Mouse (Mus musculus): ENCODE data around the gene Clip2. TPM values are rescaled to one million over a fixed set of nuclear protein-coding genes. Genes with fewer than 3 reads are reported as not detected.

Gene Clip2
- polyA plus RNA-seq, 1 experiment = 115 TPM

DNA sequence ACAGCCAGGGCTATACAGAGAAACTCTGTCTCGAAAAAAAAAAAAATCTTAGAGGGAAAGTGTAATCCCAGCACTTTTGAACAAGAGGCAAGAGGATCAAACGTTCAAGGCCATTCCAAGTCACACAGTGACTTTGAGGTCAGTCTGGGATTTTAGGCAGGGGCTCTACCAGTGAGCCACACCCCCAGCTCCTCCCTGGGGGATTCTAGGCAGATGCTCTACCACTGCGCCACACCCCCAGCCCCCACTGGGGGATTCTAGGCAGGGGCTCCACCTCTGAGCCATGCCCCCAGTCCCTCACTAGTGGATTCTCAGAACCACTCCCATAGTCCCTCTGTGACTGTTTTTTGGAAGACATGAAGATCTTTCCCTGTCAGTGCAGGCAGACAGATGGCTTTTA, 26.9 kb upstream of the Clip2 start:
- no peak for TF ChIP-seq CTCF (IDR thresholded peaks at IDR 0.05; ENCODE audit: borderline replicate concordance, extremely low read depth, insufficient read depth, insufficient read length)
- TF ChIP-seq POLR2A (IDR thresholded peaks at IDR 0.05; ENCODE audit: borderline replicate concordance, extremely low read depth, insufficient read depth, insufficient read length, poor library complexity, severe bottlenecking) = no peak
- DNase-seq (ENCODE audit: low read depth) = no peak

DNA sequence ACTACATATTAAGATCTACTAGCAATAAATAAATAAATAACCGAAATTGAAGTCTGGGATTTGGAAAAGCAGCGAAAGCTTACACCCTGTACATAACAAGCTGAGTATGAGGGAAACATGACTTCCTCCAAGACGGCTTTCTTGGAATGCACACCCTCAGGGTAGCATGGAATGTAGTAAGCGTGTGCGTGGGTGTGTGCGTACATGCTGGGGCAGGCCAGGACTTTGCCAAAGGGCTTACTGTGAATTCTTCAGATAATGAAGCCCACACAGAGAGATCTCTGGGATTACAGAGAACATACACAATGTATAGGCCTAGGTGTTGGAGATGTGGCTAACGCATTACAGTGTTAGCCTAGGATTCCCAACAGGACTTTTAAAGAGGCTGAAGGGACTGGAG, 25.3 kb upstream of the Clip2 start:
- no peak for DNase-seq (ENCODE audit: low read depth)
- TF ChIP-seq CTCF (IDR thresholded peaks at IDR 0.05; ENCODE audit: borderline replicate concordance, extremely low read depth, insufficient read depth, insufficient read length) = no peak
- no peak for TF ChIP-seq POLR2A (IDR thresholded peaks at IDR 0.05; ENCODE audit: borderline replicate concordance, extremely low read depth, insufficient read depth, insufficient read length, poor library complexity, severe bottlenecking)

DNA sequence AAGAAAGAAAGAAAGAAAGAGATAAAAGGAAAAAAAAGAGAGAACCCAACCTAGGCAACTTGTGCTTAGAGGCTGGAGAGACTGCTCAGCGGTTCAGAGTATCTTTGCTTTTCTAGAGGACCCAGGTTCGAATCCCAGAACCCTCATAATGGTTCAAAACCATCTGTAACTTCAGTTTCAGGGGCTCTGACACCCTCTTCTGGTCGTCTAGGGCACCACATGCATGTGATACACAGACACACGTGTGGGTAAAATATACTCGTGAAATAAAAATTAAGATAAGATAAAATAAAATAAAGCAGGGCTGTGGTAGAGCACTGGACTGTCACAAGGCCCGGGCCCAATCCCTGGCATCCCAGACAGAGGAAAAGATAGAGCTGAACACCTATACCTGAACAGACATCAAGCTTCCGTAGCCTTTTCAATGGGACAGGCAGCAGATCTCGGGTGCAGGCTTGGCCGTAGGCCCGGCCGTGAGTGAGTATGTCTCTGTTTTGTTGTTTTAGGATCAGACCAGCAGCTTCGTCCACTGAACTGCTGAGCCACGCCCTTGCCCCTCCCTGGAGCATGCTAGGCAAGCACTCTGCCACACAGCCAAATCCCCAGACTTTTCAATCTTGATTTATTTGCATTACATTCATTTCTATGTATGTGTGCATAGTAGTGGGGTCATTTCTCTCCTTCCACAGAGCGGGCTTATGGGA, 24.4 kb upstream of the Clip2 start:
- TF ChIP-seq POLR2A (IDR thresholded peaks at IDR 0.05; ENCODE audit: borderline replicate concordance, extremely low read depth, insufficient read depth, insufficient read length, poor library complexity, severe bottlenecking) (no peak), CTCF (IDR thresholded peaks at IDR 0.05; ENCODE audit: borderline replicate concordance, extremely low read depth, insufficient read depth, insufficient read length) (no peak)
- DNase-seq (ENCODE audit: low read depth) = no peak

DNA sequence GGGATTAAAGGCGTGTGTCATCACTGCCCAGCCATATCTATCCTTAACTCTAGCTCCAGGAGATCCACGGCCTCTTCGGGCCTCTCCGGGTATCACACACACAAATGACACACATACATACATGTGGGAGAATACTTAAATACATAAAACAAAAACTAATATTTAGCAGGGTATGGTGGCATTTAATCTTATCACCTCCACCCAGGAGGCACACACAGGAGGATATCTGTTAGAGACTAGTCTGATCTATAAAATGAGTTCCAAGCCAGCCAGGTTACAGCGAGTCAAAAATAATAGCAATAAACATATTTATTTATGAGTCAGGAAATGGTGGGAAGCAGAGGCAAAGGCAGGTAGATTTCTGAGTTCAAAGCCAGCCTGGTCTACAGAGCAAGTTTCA, 23.6 kb upstream of the Clip2 start:
- DNase-seq (ENCODE audit: low read depth) = no peak
- TF ChIP-seq CTCF (IDR thresholded peaks at IDR 0.05; ENCODE audit: borderline replicate concordance, extremely low read depth, insufficient read depth, insufficient read length) = no peak
- no peak for TF ChIP-seq POLR2A (IDR thresholded peaks at IDR 0.05; ENCODE audit: borderline replicate concordance, extremely low read depth, insufficient read depth, insufficient read length, poor library complexity, severe bottlenecking)

GRCm38 (mm10) chr5:134572508-134573214, 20.4 kb upstream of the Clip2 start:
- DNase-seq (ENCODE audit: low read depth) = no peak
- TF ChIP-seq CTCF (IDR thresholded peaks at IDR 0.05; ENCODE audit: borderline replicate concordance, extremely low read depth, insufficient read depth, insufficient read length) (no peak), POLR2A (IDR thresholded peaks at IDR 0.05; ENCODE audit: borderline replicate concordance, extremely low read depth, insufficient read depth, insufficient read length, poor library complexity, severe bottlenecking) (no peak)

GRCm38 (mm10) chr5:134571730-134572507, 19.7 kb upstream of the Clip2 start:
- TF ChIP-seq CTCF (IDR thresholded peaks at IDR 0.05; ENCODE audit: borderline replicate concordance, extremely low read depth, insufficient read depth, insufficient read length) (no peak), POLR2A (IDR thresholded peaks at IDR 0.05; ENCODE audit: borderline replicate concordance, extremely low read depth, insufficient read depth, insufficient read length, poor library complexity, severe bottlenecking) (no peak)
- DNase-seq (ENCODE audit: low read depth) = peak; percentile 94

DNA sequence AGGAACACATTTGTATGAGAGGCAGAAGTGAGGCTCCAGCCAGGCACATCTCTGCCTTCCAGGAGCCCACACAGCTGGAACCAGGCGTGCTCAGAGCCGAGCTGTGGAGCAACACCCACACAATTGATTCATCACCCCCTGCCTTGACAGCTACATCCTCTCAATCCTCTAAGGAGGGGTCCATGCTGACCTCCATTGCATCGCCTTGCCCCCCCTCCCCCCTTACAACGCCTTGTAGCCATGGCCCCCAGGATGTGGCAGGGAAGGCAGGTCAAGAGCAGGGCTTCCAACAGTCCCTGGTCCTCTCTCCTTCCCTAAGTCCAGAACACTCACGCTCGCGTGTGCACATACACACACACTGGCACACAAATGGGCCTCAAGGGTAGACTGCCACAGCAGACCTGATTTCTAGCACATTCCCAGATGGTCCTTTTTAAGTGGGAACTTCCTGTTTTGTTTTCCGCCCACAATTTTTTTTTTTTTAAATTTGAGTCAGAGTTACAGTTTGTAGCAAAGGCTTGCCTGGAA, 16.8 kb upstream of the Clip2 start:
- DNase-seq (ENCODE audit: low read depth) = peak; percentile 26
- no peak for TF ChIP-seq POLR2A (IDR thresholded peaks at IDR 0.05; ENCODE audit: borderline replicate concordance, extremely low read depth, insufficient read depth, insufficient read length, poor library complexity, severe bottlenecking)
- no peak for TF ChIP-seq CTCF (IDR thresholded peaks at IDR 0.05; ENCODE audit: borderline replicate concordance, extremely low read depth, insufficient read depth, insufficient read length)

- no peak for DNase-seq (ENCODE audit: low read depth)
Observed at GRCm38 (mm10) chr5:134568030-134568429, 15.8 kb upstream of the Clip2 start.

GRCm38 (mm10) chr5:134567445-134567844, 15.2 kb upstream of the Clip2 start:
- TF ChIP-seq POLR2A (IDR thresholded peaks at IDR 0.05; ENCODE audit: borderline replicate concordance, extremely low read depth, insufficient read depth, insufficient read length, poor library complexity, severe bottlenecking) (no peak), CTCF (IDR thresholded peaks at IDR 0.05; ENCODE audit: borderline replicate concordance, extremely low read depth, insufficient read depth, insufficient read length) (no peak)
- DNase-seq (ENCODE audit: low read depth) = no peak

More at GRCm38 (mm10) chr5:134568030-134568429, 15.8 kb upstream of the Clip2 start:
- TF ChIP-seq CTCF (IDR thresholded peaks at IDR 0.05; ENCODE audit: borderline replicate concordance, extremely low read depth, insufficient read depth, insufficient read length) (no peak), POLR2A (IDR thresholded peaks at IDR 0.05; ENCODE audit: borderline replicate concordance, extremely low read depth, insufficient read depth, insufficient read length, poor library complexity, severe bottlenecking) (no peak)

DNA sequence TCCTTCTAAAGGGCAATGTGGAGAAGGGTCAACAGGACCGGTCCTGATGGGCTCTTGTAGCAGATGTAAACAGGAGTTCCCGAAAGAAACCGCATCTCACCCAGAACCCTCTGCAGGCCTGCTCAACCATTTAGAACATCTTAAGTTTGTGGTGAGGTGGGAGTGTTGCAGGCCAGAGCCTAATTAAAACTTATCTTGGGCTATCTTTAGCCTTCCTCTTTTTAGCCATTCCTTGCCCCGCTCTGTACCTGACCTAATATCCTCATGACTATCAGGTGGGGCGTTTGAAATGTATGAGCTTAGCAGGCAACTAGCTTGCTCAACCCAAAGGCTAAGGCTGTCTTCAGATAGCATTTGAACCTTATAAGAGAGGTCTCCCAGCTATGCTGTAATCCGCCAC, 13.5 kb upstream of the Clip2 start:
- no peak for DNase-seq (ENCODE audit: low read depth)
- TF ChIP-seq CTCF (IDR thresholded peaks at IDR 0.05; ENCODE audit: borderline replicate concordance, extremely low read depth, insufficient read depth, insufficient read length) (no peak), POLR2A (IDR thresholded peaks at IDR 0.05; ENCODE audit: borderline replicate concordance, extremely low read depth, insufficient read depth, insufficient read length, poor library complexity, severe bottlenecking) (no peak)

DNA sequence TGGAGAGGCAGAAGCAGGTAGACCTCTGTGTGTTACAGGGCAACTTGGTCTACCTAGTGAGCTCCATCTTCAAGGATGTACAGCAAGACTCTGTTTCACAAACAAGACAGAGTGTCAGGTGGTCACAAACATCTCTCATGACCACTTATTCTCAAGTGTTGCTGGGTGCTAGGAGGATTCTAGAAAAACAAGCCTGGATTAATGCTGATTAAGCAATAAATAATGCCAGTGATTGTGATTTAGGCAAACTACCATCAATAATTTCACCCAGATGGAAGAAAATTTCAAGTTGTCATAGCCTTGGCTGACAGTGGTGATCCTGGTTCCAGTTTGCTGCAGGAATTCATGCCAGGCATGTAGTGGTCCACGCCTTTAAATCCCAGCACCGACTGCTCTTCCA, 12.0 kb upstream of the Clip2 start:
- DNase-seq (ENCODE audit: low read depth) = no peak
- no peak for TF ChIP-seq CTCF (IDR thresholded peaks at IDR 0.05; ENCODE audit: borderline replicate concordance, extremely low read depth, insufficient read depth, insufficient read length)
- no peak for TF ChIP-seq POLR2A (IDR thresholded peaks at IDR 0.05; ENCODE audit: borderline replicate concordance, extremely low read depth, insufficient read depth, insufficient read length, poor library complexity, severe bottlenecking)
